Mouse (Mus musculus): ENCODE measurements around the gene Id1. TPM values are rescaled to one million over a fixed set of nuclear protein-coding genes. Genes with fewer than 3 reads are reported as not detected.

Id1 gene
- total RNA-seq, 1 experiment = 122 TPM

DNA sequence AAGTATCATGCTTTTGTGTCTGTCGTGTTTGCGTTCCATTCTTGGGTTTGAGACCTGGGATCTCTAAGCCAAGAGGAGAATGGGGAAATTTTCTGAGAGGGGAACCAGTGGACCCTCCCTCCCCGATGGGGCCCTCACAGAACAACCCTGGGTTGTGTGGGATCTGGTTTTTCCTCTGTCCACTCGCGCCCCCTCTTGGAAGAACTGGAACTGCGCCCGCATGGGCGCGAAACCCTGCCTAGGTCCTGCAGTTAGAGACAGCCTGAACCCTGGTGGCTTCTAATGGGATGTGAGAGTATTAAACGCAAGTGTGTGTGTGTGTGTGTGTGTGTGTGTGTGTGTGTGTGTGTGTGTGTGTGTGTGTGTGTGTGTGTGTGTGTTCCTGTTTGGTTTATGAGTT lies 6.4 kb downstream of the Id1 start:
- Histone ChIP-seq H3K9me3 (ENCODE audit: control insufficient read depth, insufficient read depth, low read depth, low read length) (no peaks in the 10 kb centered on the region), H3K4me1 (ENCODE audit: control insufficient read depth in 2 of 2, insufficient read depth in 2 of 2, low read length in 2 of 2, poor library complexity in 1 of 2) (peaks cover 13 to 21% of the 10 kb centered on the region in 2 experiments), H3K9ac (ENCODE audit: insufficient read depth, low read depth, low read length, poor library complexity, severe bottlenecking) (no peak overlapping the region), H3K27ac (ENCODE audit: insufficient read depth, low read depth, low read length, poor library complexity, severe bottlenecking) (no peak overlapping the region), H3K36me3 (ENCODE audit: control insufficient read depth, insufficient read depth, low read length, poor library complexity, severe bottlenecking) (no peaks in the 10 kb centered on the region), H3K4me3 (ENCODE audit: insufficient read depth in 1 of 2, low read depth in 1 of 2, low read length in 2 of 2, poor library complexity in 1 of 2, severe bottlenecking in 1 of 2) (no peak overlapping the region)
- in situ Hi-C loops (cut with MboI; ENCODE audit: low sequenced_read_pairs in 2 of 2, unreplicated experiment in 2 of 2) = no loop called here
- TF ChIP-seq CHD2 (IDR thresholded peaks at IDR 0.05; ENCODE audit: low read depth, low read length) = no peak
- TF ChIP-seq ZC3H11A (IDR thresholded peaks at IDR 0.05; ENCODE audit: borderline replicate concordance, low read depth, low read length) = peak; percentile 64; the same call in 1 of the 2 replicates
- TF ChIP-seq HCFC1 (IDR thresholded peaks at IDR 0.05; ENCODE audit: borderline replicate concordance, insufficient read depth, low read length) = no peak
- no peak for TF ChIP-seq ZNF384 (IDR thresholded peaks at IDR 0.05; ENCODE audit: low read depth, low read length)
- no peak for TF ChIP-seq MAFK (IDR thresholded peaks at IDR 0.05; ENCODE audit: insufficient read depth, low read depth, low read length)
- no peak for DNase-seq (ENCODE audit: low read depth, low spot score)

DNA sequence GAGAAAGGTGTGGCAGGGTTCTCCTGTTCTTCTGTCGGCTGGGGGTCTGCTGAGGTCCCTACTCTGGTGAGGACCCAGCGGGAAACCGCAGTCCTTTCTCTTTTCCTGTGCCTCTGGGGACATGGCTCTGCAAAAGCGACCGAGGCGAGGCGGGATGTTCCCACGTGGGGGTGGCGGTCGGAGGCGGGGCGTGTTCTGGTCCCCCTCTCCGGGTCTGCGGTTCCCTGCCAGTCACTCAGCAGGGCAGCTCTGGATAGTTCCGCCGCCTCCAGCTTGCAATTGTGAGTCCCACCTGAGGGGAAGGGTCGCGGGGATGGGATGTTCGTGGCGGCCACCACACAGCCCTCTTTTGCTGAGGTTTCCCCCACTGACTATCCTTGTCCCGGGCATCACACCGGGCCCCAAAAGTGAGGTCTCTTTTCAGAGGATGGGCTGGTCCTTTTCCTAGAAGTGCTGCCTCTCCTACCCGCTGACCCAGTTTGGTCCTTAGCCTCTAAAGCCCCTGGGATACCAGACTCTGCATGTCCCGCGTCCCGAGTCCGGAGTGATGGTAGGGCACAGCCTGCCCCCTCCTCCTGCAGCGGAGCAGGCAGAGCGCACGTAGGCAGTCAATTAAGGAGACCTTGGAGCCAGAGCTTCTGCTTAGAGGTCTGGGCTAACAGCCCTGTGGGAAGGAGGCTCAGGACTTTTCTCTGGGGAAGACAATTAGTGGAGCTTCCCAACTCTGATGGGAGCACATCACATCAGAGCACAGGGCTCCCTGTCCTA lies 18.1 kb downstream of the Id1 start, which contains the start of gene Cox4i2:
Cox4i2 (plus strand) TSS at position 230 of the 768 bp plus-strand sequence.
- H3K27ac ChIP-seq (ENCODE audit: insufficient read depth, low read depth, low read length, poor library complexity, severe bottlenecking) = no peak within 1 kb of the TSS
- H3K4me1 ChIP-seq (ENCODE audit: control insufficient read depth in 2 of 2, insufficient read depth in 2 of 2, low read length in 2 of 2, poor library complexity in 1 of 2) = no peaks in the 10 kb centered on the region; a peak in 1 of 4 replicates
- no peak for TF ChIP-seq ZNF384 (IDR thresholded peaks at IDR 0.05; ENCODE audit: low read depth, low read length)
- no peak for TF ChIP-seq HCFC1 (IDR thresholded peaks at IDR 0.05; ENCODE audit: borderline replicate concordance, insufficient read depth, low read length)
- no peak for TF ChIP-seq CHD2 (IDR thresholded peaks at IDR 0.05; ENCODE audit: low read depth, low read length)
- no peak for TF ChIP-seq MAFK (IDR thresholded peaks at IDR 0.05; ENCODE audit: insufficient read depth, low read depth, low read length)
- TF ChIP-seq ZC3H11A (IDR thresholded peaks at IDR 0.05; ENCODE audit: borderline replicate concordance, low read depth, low read length) = no peak

DNA sequence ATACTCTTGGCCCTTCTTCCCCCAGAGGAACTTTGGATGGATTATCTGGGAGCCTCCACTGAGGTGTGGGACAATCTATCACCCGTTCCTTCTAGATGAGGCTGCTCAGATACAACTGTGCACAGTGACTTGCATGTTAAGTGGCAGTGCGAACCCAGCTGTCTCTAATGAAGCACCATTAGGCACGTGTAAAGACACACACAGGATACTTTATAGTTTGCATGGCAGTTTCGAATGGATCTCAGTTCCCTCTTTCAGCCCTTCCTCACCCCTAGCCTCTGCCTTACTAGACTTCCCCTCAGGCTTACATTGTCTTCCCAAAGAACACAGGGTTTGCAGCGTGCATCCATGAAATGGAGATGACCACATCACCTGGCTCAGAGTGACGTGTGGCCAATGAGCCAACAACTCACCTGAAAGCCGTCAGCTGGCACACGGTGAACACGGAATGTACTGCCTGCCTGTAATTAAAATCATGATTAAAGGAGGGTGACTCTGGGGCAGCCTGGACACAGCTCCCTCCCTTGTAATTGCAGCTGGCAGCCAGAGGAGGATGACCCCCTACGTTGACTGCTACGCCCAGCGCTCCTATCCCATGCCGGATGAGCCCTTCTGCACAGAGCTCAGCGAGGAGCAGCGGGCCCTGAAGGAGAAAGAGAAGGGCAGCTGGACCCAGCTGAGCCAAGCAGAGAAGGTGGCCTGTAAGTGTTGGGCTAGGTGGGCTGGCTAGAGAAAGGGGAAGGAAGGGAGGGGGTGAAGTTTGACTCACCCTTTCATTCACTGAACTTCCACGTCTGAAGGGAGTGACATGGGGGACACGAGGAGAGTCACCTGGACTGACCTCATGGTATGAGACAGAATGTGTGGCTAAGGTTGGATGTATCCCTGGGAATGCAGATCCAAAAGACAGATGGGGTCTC lies 20.7 kb downstream of the Id1 start:
- H3K4me1 ChIP-seq (ENCODE audit: control insufficient read depth in 2 of 2, insufficient read depth in 2 of 2, low read length in 2 of 2, poor library complexity in 1 of 2) = no peaks in the 10 kb centered on the region; a peak in 1 of 4 replicates
- H3K27ac ChIP-seq (ENCODE audit: insufficient read depth, low read depth, low read length, poor library complexity, severe bottlenecking) = no peak overlapping the region
- no peak for DNase-seq (ENCODE audit: low read depth, low spot score)
- in situ Hi-C loops (cut with MboI; ENCODE audit: low sequenced_read_pairs in 2 of 2, unreplicated experiment in 2 of 2) = no loop called here
- no peak overlapping the region for H3K4me3 ChIP-seq (ENCODE audit: insufficient read depth in 1 of 2, low read depth in 1 of 2, low read length in 2 of 2, poor library complexity in 1 of 2, severe bottlenecking in 1 of 2)
- H3K9ac ChIP-seq (ENCODE audit: insufficient read depth, low read depth, low read length, poor library complexity, severe bottlenecking) = no peak overlapping the region
- H3K36me3 ChIP-seq (ENCODE audit: control insufficient read depth, insufficient read depth, low read length, poor library complexity, severe bottlenecking) = no peaks in the 10 kb centered on the region
- H3K9me3 ChIP-seq (ENCODE audit: control insufficient read depth, insufficient read depth, low read depth, low read length) = no peaks in the 10 kb centered on the region
- TF ChIP-seq ZNF384 (IDR thresholded peaks at IDR 0.05; ENCODE audit: low read depth, low read length) (no peak), MAFK (IDR thresholded peaks at IDR 0.05; ENCODE audit: insufficient read depth, low read depth, low read length) (no peak), CHD2 (IDR thresholded peaks at IDR 0.05; ENCODE audit: low read depth, low read length) (no peak)

More for the DNA sequence above, 18.1 kb downstream of the Id1 start, which contains the start of gene Cox4i2:
- DNase-seq (ENCODE audit: low read depth, low spot score) = no peak
- Histone ChIP-seq H3K36me3 (ENCODE audit: control insufficient read depth, insufficient read depth, low read length, poor library complexity, severe bottlenecking) (no peaks in the 10 kb centered on the region), H3K9me3 (ENCODE audit: control insufficient read depth, insufficient read depth, low read depth, low read length) (no peaks in the 10 kb centered on the region), H3K9ac (ENCODE audit: insufficient read depth, low read depth, low read length, poor library complexity, severe bottlenecking) (0 out of 2 replicates have a peak within 1 kb of the TSS, but pooled peaks have one; percentile 7), H3K4me3 (ENCODE audit: insufficient read depth in 1 of 2, low read depth in 1 of 2, low read length in 2 of 2, poor library complexity in 1 of 2, severe bottlenecking in 1 of 2) (peak within 1 kb of the TSS; percentile 44 to 49; a peak in 3 of 4 replicates)
- in situ Hi-C loops (cut with MboI; ENCODE audit: low sequenced_read_pairs in 2 of 2, unreplicated experiment in 2 of 2) = no loop called here

DNA sequence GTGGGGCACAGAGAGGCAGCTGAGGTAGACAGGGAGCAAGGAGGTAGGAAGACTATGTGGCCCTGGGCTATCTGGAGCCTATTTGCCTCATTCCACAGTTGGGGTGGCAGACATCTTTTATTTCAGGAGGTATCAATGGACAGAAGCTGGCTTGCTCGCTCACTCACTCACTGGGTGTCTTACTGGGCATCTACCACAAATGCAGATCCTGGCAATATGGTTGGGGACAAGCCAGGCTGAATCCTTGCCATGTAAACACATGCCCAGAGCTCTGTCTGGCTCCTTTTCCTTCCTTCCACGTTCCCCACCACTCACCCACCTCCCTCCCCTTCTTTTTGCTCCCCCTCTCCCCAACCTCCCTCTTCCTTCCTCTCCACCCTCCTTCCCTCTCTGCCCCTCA lies 21.4 kb downstream of the Id1 start:
- Histone ChIP-seq H3K36me3 (ENCODE audit: control insufficient read depth, insufficient read depth, low read length, poor library complexity, severe bottlenecking) (no peaks in the 10 kb centered on the region), H3K9me3 (ENCODE audit: control insufficient read depth, insufficient read depth, low read depth, low read length) (no peaks in the 10 kb centered on the region), H3K9ac (ENCODE audit: insufficient read depth, low read depth, low read length, poor library complexity, severe bottlenecking) (no peak overlapping the region), H3K4me3 (ENCODE audit: insufficient read depth in 1 of 2, low read depth in 1 of 2, low read length in 2 of 2, poor library complexity in 1 of 2, severe bottlenecking in 1 of 2) (no peak overlapping the region), H3K4me1 (ENCODE audit: control insufficient read depth in 2 of 2, insufficient read depth in 2 of 2, low read length in 2 of 2, poor library complexity in 1 of 2) (no peaks in the 10 kb centered on the region; a peak in 1 of 4 replicates), H3K27ac (ENCODE audit: insufficient read depth, low read depth, low read length, poor library complexity, severe bottlenecking) (no peak overlapping the region)
- no peak for DNase-seq (ENCODE audit: low read depth, low spot score)
- in situ Hi-C loops (cut with MboI; ENCODE audit: low sequenced_read_pairs in 2 of 2, unreplicated experiment in 2 of 2) = no loop called here
- TF ChIP-seq ZC3H11A (IDR thresholded peaks at IDR 0.05; ENCODE audit: borderline replicate concordance, low read depth, low read length) (no peak), HCFC1 (IDR thresholded peaks at IDR 0.05; ENCODE audit: borderline replicate concordance, insufficient read depth, low read length) (no peak), ZNF384 (IDR thresholded peaks at IDR 0.05; ENCODE audit: low read depth, low read length) (no peak), MAFK (IDR thresholded peaks at IDR 0.05; ENCODE audit: insufficient read depth, low read depth, low read length) (no peak), CHD2 (IDR thresholded peaks at IDR 0.05; ENCODE audit: low read depth, low read length) (no peak)
